Mouse (Mus musculus) layer of hippocampus, adult 9-11 months (tissue): ENCODE data around the gene Ufsp1.

ENCODE experiments used
- DNase-seq: peaks from one replicate; pipeline ENCODE4 v3.0.0; 2022

The Ufsp1 gene

DNA sequence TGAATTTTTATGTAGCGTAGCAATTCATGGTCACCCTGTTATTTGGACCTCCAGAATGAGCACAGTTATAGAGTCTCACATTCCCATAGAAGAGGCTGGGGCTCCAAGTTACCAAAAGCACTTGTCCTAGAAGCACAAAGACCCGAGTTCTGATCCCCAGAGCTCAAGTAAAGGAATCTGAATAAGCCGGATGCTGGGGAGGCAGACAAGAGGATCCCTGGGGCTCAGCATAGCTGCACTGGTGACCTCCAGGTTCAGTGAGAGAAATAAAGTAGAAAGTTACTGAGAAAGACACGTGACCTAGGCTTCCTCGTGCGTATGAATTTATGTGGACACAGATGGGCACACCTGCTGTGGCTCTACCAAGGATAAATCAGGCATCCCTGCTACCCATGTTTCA, 40.6 kb downstream of the Ufsp1 start:
- DNase-seq: no peak

GRCm38 (mm10) chr5:137337190-137337589, 42.8 kb downstream of the Ufsp1 start:
- no peak for DNase-seq

DNA sequence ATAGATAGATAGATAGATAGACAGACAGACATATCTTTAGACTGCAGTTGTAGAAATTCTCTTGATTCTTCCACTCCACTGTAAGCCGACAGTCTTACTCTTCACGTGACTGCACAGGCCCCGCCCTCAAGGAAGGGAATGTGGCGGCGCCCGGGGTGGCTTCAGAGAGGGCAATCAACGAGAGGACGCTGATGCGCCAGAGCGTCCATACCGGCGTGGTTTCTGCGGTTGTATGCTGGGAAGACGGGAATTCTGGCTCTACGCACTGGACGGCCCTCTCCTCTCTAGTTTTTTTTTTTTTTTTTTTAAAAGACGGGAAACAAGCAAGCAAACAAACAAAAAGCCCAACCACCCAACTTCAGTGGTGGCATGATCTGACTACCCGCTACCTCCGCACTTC, 43.8 kb downstream of the Ufsp1 start:
- peak; percentile 93 for DNase-seq

GRCm38 (mm10) chr5:137338663-137339289, 44.3 kb downstream of the Ufsp1 start:
- DNase-seq: no peak

- peak; percentile 22 for DNase-seq
These were observed 45.0 kb downstream of the Ufsp1 start for GRCm38 (mm10) chr5:137339290-137339979.

- no peak for DNase-seq
These were observed 45.8 kb downstream of the Ufsp1 start for GRCm38 (mm10) chr5:137340222-137340621.

GRCm38 (mm10) chr5:137342407-137343012, 48.1 kb downstream of the Ufsp1 start:
- no peak for DNase-seq

DNA sequence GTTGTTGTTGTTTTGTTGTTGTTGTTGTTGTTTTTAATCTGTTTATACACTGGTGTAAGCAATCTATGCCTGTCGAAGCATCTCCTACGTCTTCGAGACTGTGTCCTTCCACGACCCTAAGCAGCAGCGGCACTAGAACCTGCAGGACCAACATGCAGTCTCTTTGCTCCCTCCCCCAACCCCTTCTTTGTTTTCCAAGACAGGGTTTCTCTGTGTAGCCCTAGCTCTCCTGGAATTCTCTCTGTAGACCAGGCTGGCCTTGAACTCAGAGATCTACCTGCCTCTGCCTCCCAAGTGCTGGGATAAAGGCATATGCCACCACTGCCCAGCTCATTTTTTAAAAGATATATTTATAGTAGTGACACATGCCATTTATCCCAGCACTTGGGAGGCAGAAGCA, 49.0 kb downstream of the Ufsp1 start:
- DNase-seq: no peak

DNA sequence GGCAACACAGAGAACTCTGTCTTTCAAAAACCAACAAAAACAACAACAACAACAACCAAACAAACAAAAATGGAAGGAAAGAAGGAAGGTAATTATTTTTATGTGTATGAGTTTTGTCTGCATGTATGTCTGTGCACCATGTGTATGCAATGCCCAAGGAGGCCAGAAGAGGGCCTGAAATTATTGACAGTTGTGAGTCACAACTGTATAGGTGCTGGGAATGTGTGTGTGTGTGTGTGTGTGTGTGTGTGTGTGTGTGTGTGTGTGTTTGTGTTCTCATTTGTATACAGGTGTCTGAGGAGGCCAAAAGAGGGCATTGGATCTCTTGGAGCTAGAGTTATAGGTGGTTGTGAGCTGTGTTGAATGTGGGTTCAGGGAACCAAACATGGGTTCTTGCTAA, 49.4 kb downstream of the Ufsp1 start:
- DNase-seq: no peak
